Mouse (Mus musculus): ENCODE data around the gene Zbed4. TPM values are rescaled to one million over a fixed set of nuclear protein-coding genes. Genes with fewer than 3 reads are reported as not detected.

Gene Zbed4
- polyA plus RNA-seq, 1 experiment from 2014 or later: 3.6 TPM

- WGBS (ENCODE audit: insufficient replicate concordance): 82% methylated on average over 6 of the region's 6 CpGs
- Histone ChIP-seq H3K36me3 (replicated peaks; ENCODE audit: insufficient read depth, low read length) (peaks cover 58% of the 10 kb centered on the region), H3K4me1 (ENCODE audit: insufficient read depth) (no peaks in the 10 kb centered on the region)
Observed at GRCm38 (mm10) chr15:88723205-88723604, 28.3 kb upstream of the Zbed4 start.

GRCm38 (mm10) chr15:88724311-88724710, 27.1 kb upstream of the Zbed4 start:
- no peak for DNase-seq
- Histone ChIP-seq H3K9me3 (ENCODE audit: low read length) (no peaks in the 10 kb centered on the region), H3K4me2 (ENCODE audit: low read depth, low read length) (no peak overlapping the region), H3K4me3 (ENCODE audit: low read depth, low read length) (no peak overlapping the region), H3K27ac (ENCODE audit: low read depth) (no peak overlapping the region), H3K9ac (replicated peaks) (no peak overlapping the region), H3K36me3 (replicated peaks; ENCODE audit: insufficient read depth, low read length) (peaks cover 68% of the 10 kb centered on the region), H3K27me3 (ENCODE audit: insufficient read depth, low read length) (no peaks in the 10 kb centered on the region), H3K4me1 (ENCODE audit: insufficient read depth) (no peaks in the 10 kb centered on the region)
- 88% methylated on average over 7 of the region's 7 CpGs for WGBS (ENCODE audit: insufficient replicate concordance)
- no peak for TF ChIP-seq EP300 (IDR thresholded peaks at IDR 0.05; ENCODE audit: low read depth)
- TF ChIP-seq CTCF (IDR thresholded peaks at IDR 0.05; ENCODE audit: low read depth): no peak
- ATAC-seq: no peak

More at GRCm38 (mm10) chr15:88723205-88723604, 28.3 kb upstream of the Zbed4 start:
- Histone ChIP-seq H3K27ac (ENCODE audit: low read depth) (no peak overlapping the region), H3K27me3 (ENCODE audit: insufficient read depth, low read length) (no peaks in the 10 kb centered on the region), H3K9ac (replicated peaks) (no peak overlapping the region), H3K4me2 (ENCODE audit: low read depth, low read length) (no peak overlapping the region), H3K4me3 (ENCODE audit: low read depth, low read length) (no peak overlapping the region), H3K9me3 (ENCODE audit: low read length) (no peaks in the 10 kb centered on the region)
- no peak for TF ChIP-seq EP300 (IDR thresholded peaks at IDR 0.05; ENCODE audit: low read depth)
- no peak for TF ChIP-seq CTCF (IDR thresholded peaks at IDR 0.05; ENCODE audit: low read depth)
- ATAC-seq (no peak), DNase-seq (no peak)

GRCm38 (mm10) chr15:88725036-88725435, 26.4 kb upstream of the Zbed4 start:
- H3K27me3 ChIP-seq (ENCODE audit: insufficient read depth, low read length): no peaks in the 10 kb centered on the region
- H3K36me3 ChIP-seq (replicated peaks; ENCODE audit: insufficient read depth, low read length): peaks cover 75% of the 10 kb centered on the region
- H3K4me1 ChIP-seq (ENCODE audit: insufficient read depth): no peaks in the 10 kb centered on the region
- no peaks in the 10 kb centered on the region for H3K9me3 ChIP-seq (ENCODE audit: low read length)
- DNase-seq: no peak
- H3K4me3 ChIP-seq (ENCODE audit: low read depth, low read length): no peak overlapping the region
- no peak for TF ChIP-seq EP300 (IDR thresholded peaks at IDR 0.05; ENCODE audit: low read depth)
- TF ChIP-seq CTCF (IDR thresholded peaks at IDR 0.05; ENCODE audit: low read depth): no peak
- no peak overlapping the region for H3K9ac ChIP-seq (replicated peaks)
- ATAC-seq: no peak
- no peak overlapping the region for H3K27ac ChIP-seq (ENCODE audit: low read depth)
- H3K4me2 ChIP-seq (ENCODE audit: low read depth, low read length): no peak overlapping the region
- WGBS (ENCODE audit: insufficient replicate concordance): 85% methylated on average over 5 of the region's 5 CpGs

- peaks cover 17% of the 10 kb centered on the region for H3K4me1 ChIP-seq (ENCODE audit: insufficient read depth)
- H3K36me3 ChIP-seq (replicated peaks; ENCODE audit: insufficient read depth, low read length): peaks cover 67% of the 10 kb centered on the region
- ATAC-seq: no peak
- H3K4me2 ChIP-seq (ENCODE audit: low read depth, low read length): no peak overlapping the region
- H3K27ac ChIP-seq (ENCODE audit: low read depth): no peak overlapping the region
- TF ChIP-seq EP300 (IDR thresholded peaks at IDR 0.05; ENCODE audit: low read depth): no peak
- TF ChIP-seq CTCF (IDR thresholded peaks at IDR 0.05; ENCODE audit: low read depth): no peak
- H3K9ac ChIP-seq (replicated peaks): no peak overlapping the region
- no peaks in the 10 kb centered on the region for H3K27me3 ChIP-seq (ENCODE audit: insufficient read depth, low read length)
- H3K4me3 ChIP-seq (ENCODE audit: low read depth, low read length): no peak overlapping the region
- 45% methylated on average over 3 of the region's 3 CpGs for WGBS (ENCODE audit: insufficient replicate concordance)
- DNase-seq: no peak
- no peaks in the 10 kb centered on the region for H3K9me3 ChIP-seq (ENCODE audit: low read length)
Observed at GRCm38 (mm10) chr15:88727204-88727603, 24.3 kb upstream of the Zbed4 start.

GRCm38 (mm10) chr15:88730717-88731116, 20.7 kb upstream of the Zbed4 start:
- no peak overlapping the region for H3K9ac ChIP-seq (replicated peaks)
- peaks cover 39% of the 10 kb centered on the region for H3K36me3 ChIP-seq (replicated peaks; ENCODE audit: insufficient read depth, low read length)
- no peak overlapping the region for H3K27ac ChIP-seq (ENCODE audit: low read depth)
- H3K4me2 ChIP-seq (ENCODE audit: low read depth, low read length): no peak overlapping the region
- no peak for ATAC-seq
- H3K27me3 ChIP-seq (ENCODE audit: insufficient read depth, low read length): no peaks in the 10 kb centered on the region
- no peak overlapping the region for H3K4me3 ChIP-seq (ENCODE audit: low read depth, low read length)
- WGBS (ENCODE audit: insufficient replicate concordance): 57% methylated on average over 3 of the region's 3 CpGs
- TF ChIP-seq CTCF (IDR thresholded peaks at IDR 0.05; ENCODE audit: low read depth) (no peak), EP300 (IDR thresholded peaks at IDR 0.05; ENCODE audit: low read depth) (no peak)
- no peak for DNase-seq
- peaks cover 36% of the 10 kb centered on the region for H3K4me1 ChIP-seq (ENCODE audit: insufficient read depth)
- no peaks in the 10 kb centered on the region for H3K9me3 ChIP-seq (ENCODE audit: low read length)

- peak overlapping the region; percentile 91 for H3K9ac ChIP-seq (replicated peaks)
- H3K27me3 ChIP-seq (ENCODE audit: insufficient read depth, low read length): no peaks in the 10 kb centered on the region
- peak overlapping the region; percentile 96 for H3K4me3 ChIP-seq (ENCODE audit: low read depth, low read length)
- H3K36me3 ChIP-seq (replicated peaks; ENCODE audit: insufficient read depth, low read length): peaks cover 28% of the 10 kb centered on the region
- H3K27ac ChIP-seq (ENCODE audit: low read depth): peak overlapping the region; percentile 95; the same call in 1 of the 2 replicates
- TF ChIP-seq CTCF (IDR thresholded peaks at IDR 0.05; ENCODE audit: low read depth) (no peak), EP300 (IDR thresholded peaks at IDR 0.05; ENCODE audit: low read depth) (no peak)
- H3K4me1 ChIP-seq (ENCODE audit: insufficient read depth): peaks cover 40% of the 10 kb centered on the region
- WGBS (ENCODE audit: insufficient replicate concordance): 11% methylated on average over 15 of the region's 15 CpGs
- ATAC-seq (no peak), DNase-seq (no peak)
- H3K9me3 ChIP-seq (ENCODE audit: low read length): no peaks in the 10 kb centered on the region
- peak overlapping the region; percentile 92 for H3K4me2 ChIP-seq (ENCODE audit: low read depth, low read length)
Observed at GRCm38 (mm10) chr15:88732405-88733020, 18.9 kb upstream of the Zbed4 start.
